Mouse (Mus musculus): ENCODE data around the gene Tmem94.

GRCm38 (mm10) chr11:115723231-115723630, 42.0 kb upstream of the Tmem94 start:
- no peak for TF ChIP-seq GATA1 (IDR thresholded peaks at IDR 0.05; ENCODE audit: borderline replicate concordance, low read length)
- TF ChIP-seq FLI1 (IDR thresholded peaks at IDR 0.05; ENCODE audit: low read length) = no peak

Measured in megakaryocyte, embryonic 14.5 days (primary cell).